ENCODE assay signal across 12 mouse cellular contexts in the genomic region with DNA sequence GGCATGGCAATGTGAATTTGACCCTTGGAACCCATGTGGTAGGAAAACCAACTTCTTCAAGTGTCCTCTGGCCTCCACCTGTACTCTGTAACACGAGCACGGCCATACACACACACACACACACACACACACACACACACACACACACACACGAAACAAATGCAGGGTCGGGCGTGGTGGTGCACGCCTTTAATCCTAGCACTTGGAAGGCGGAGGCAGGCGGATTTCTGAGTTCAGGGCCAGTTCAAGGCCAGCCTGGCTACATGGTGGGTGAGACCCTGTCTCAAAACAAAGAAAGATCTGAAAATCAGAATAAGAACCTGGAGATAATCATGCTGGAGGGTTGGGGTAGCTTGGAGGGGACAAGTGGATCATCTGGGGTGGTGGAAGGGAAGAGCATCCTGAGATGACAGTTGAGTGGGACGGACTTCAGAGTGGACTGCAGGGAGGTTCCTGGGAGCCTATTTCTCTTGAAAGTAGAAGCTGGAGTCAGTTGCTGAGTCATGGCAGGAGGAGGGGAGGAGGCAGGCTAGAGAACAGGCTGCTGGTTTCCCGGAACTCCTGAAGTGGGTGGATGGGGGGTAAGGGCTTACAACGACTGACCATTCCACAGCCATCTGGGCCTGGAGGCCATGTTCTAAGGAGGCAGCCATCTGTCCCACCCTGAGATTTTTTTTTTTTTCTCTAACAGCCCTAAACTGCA. TPM values are rescaled to one million over a fixed set of nuclear protein-coding genes. Genes with fewer than 3 reads are reported as not detected.
A peak's percentile ranks its signal among the peaks of the same experiment; 100 is the strongest.
DNase-seq lines count a peak whose midpoint lies in the region; ATAC-seq lines count a peak whose summit lies in the region.
"Had no signal": no experiment of that assay in that cellular context is flagged by ENCODE, and none has a peak within 500 bp of the region (broad histone marks: within the 10 kb centered on the region; RNA-seq: fewer than 3 reads in every experiment).

No protein-coding gene starts in this region.

- no peaks in the 10 kb centered on the region for H3K36me3 ChIP-seq in heart, embryonic 13.5 days
- H3K36me3 ChIP-seq in megakaryocyte, embryonic 14.5 days (replicated peaks; ENCODE audit: low read length): no peaks in the 10 kb centered on the region
- H3K36me3 ChIP-seq: hindbrain, embryonic 15.5 days had no signal

- no peak for DNase-seq in heart, postnatal 4 days
- DNase-seq in MN1 (ENCODE audit: low spot score): peak; percentile 70
- DNase-seq in cerebellum, adult 9-11 months: no peak
- DNase-seq in cerebellum, adult 8-10 months: no peak
- DNase-seq in embryo, embryonic 10 days (ENCODE audit: low spot score): no peak
- DNase-seq: cerebellum, postnatal 10 days had no signal

- peak; percentile 59 for ATAC-seq in heart, embryonic 13.5 days (ENCODE audit: extremely low read depth, insufficient number of reproducible peaks, low FRiP score, low TSS enrichment)
- peak; percentile 88 for ATAC-seq in erythroblast, adult 5-6 weeks (replicated peaks; ENCODE audit: low FRiP score, poor library complexity, severe bottlenecking)

- H3K27ac ChIP-seq in heart, embryonic 13.5 days (replicated peaks): peak overlapping the region; percentile 9; the same call in 1 of the 2 replicates
- H3K27ac ChIP-seq: hindbrain, embryonic 15.5 days had no signal

- H3K4me3 ChIP-seq in heart, embryonic 13.5 days: no peak overlapping the region
- H3K4me3 ChIP-seq in megakaryocyte, embryonic 14.5 days (replicated peaks): peak overlapping the region; percentile 20
- H3K4me3 ChIP-seq: hindbrain, embryonic 15.5 days had no signal

- no peak overlapping the region for H3K9ac ChIP-seq in heart, embryonic 13.5 days
- H3K9ac ChIP-seq: hindbrain, embryonic 15.5 days had no signal

- H3K4me2 ChIP-seq in heart, embryonic 13.5 days: 0 out of 2 replicates have a peak overlapping the region, but pooled peaks have one; percentile 1
- H3K4me2 ChIP-seq: hindbrain, embryonic 15.5 days had no signal

- H3K27me3 ChIP-seq in heart, embryonic 13.5 days (replicated peaks): no peaks in the 10 kb centered on the region
- H3K27me3 ChIP-seq in megakaryocyte, embryonic 14.5 days (replicated peaks): no peaks in the 10 kb centered on the region
- H3K27me3 ChIP-seq: hindbrain, embryonic 15.5 days had no signal

- WGBS in heart, embryonic 13.5 days: 73% methylated on average over 9 of the region's 11 CpGs

- H3K9me3 ChIP-seq in heart, embryonic 13.5 days: no peaks in the 10 kb centered on the region
- no peaks in the 10 kb centered on the region for H3K9me3 ChIP-seq in megakaryocyte, embryonic 14.5 days
- H3K9me3 ChIP-seq: hindbrain, embryonic 15.5 days had no signal

- peaks cover 8% of the 10 kb centered on the region for H3K4me1 ChIP-seq in heart, embryonic 13.5 days
- peaks cover 69% of the 10 kb centered on the region for H3K4me1 ChIP-seq in megakaryocyte, embryonic 14.5 days

RNA-seq across cellular contexts. Expression of gene Ywhag, which starts 16.4 kb away (rescaled TPM):
- polyA plus RNA-seq in heart, embryonic 13.5 days (2015; fragmentation: Nextera tagmentation; extraction: Ambion mirVana): 157 and 163 TPM in 2 replicates
- total RNA-seq in heart, postnatal 4 days (2021): 100 to 1,000 TPM; 285 to 292 TPM
- 14.8 and 40.5 TPM in 2 replicates for total RNA-seq in erythroblast, adult 5-6 weeks (2015; ENCODE audit: low replicate concordance)
- total RNA-seq in erythroblast, adult 5-6 weeks (2017; ENCODE audit: low replicate concordance): 17.3 and 17.9 TPM in 2 replicates
- 121 and 148 TPM in 2 replicates for polyA plus RNA-seq in megakaryocyte, embryonic 14.5 days (2012; ENCODE audit: insufficient read depth, low replicate concordance)

RNA-seq across cellular contexts. Expression of gene Ssc4d, which starts 23.5 kb away (rescaled TPM):
- 1.0 and 1.1 TPM in 2 replicates for polyA plus RNA-seq in heart, embryonic 13.5 days (2015; fragmentation: Nextera tagmentation; extraction: Ambion mirVana)
- under 1 TPM; 0.36 to 0.69 TPM for total RNA-seq in heart, postnatal 4 days (2021)
- total RNA-seq in erythroblast, adult 5-6 weeks (2015; ENCODE audit: low replicate concordance): 6.0 and 6.3 TPM in 2 replicates
- 0.56 TPM in 1 of 2 replicates, not detected in the other for total RNA-seq in erythroblast, adult 5-6 weeks (2017; ENCODE audit: low replicate concordance)
- 5.0 and 13.7 TPM in 2 replicates for polyA plus RNA-seq in megakaryocyte, embryonic 14.5 days (2012; ENCODE audit: insufficient read depth, low replicate concordance)

RNA-seq across cellular contexts. Expression of gene Zp3, which starts 29.0 kb away (rescaled TPM):
- polyA plus RNA-seq in heart, embryonic 13.5 days (2015; fragmentation: Nextera tagmentation; extraction: Ambion mirVana): 0.11 TPM in 1 of 2 replicates, not detected in the other
- total RNA-seq in heart, postnatal 4 days (2021): not detected
- total RNA-seq in erythroblast, adult 5-6 weeks (2015; ENCODE audit: low replicate concordance): not detected in 2 replicates
- total RNA-seq in erythroblast, adult 5-6 weeks (2017; ENCODE audit: low replicate concordance): not detected in 2 replicates
- polyA plus RNA-seq in megakaryocyte, embryonic 14.5 days (2012; ENCODE audit: insufficient read depth, low replicate concordance): not detected in 2 replicates
- total RNA-seq: gastrocnemius, adult 18-20 months; left cerebral cortex, adult 8-10 months had no signal

RNA-seq across cellular contexts. Expression of gene Dtx2, which starts 43.7 kb away (rescaled TPM):
- 23.0 and 23.9 TPM in 2 replicates for polyA plus RNA-seq in heart, embryonic 13.5 days (2015; fragmentation: Nextera tagmentation; extraction: Ambion mirVana)
- 10 to 100 TPM in 1 of 2 experiments, 1 to 10 TPM in 1; 9.7 to 10.7 TPM for total RNA-seq in heart, postnatal 4 days (2021)
- 3.8 and 22.1 TPM in 2 replicates for total RNA-seq in erythroblast, adult 5-6 weeks (2015; ENCODE audit: low replicate concordance)
- 2.3 TPM in 1 of 2 replicates, not detected in the other for total RNA-seq in erythroblast, adult 5-6 weeks (2017; ENCODE audit: low replicate concordance)
- 23.7 and 30.1 TPM in 2 replicates for polyA plus RNA-seq in megakaryocyte, embryonic 14.5 days (2012; ENCODE audit: insufficient read depth, low replicate concordance)

Comparison
In these comparisons a context has a peak if more than half of its experiments do, and no peak if none do; other contexts are left out.
1. RNA of gene Ywhag, which starts 16.4 kb away (total RNA-seq): 285 to 292 TPM in heart, postnatal 4 days; 14.8 to 40.5 TPM in erythroblast, adult 5-6 weeks; every median in the first group is over 4 times any median in the second.